Mouse (Mus musculus): ENCODE data around the gene Cd38. TPM values are rescaled to one million over a fixed set of nuclear protein-coding genes. Genes with fewer than 3 reads are reported as not detected.
A peak's percentile ranks its signal among the peaks of the same experiment; 100 is the strongest.

Gene Cd38
- total and polyA plus RNA-seq, 2 experiments, result 4.8 to 15.9 TPM

GRCm38 (mm10) chr5:43824580-43824979 is 43.8 kb upstream of the Cd38 start:
- H3K27me3 ChIP-seq (ENCODE audit: control insufficient read depth, insufficient read depth, low read length), result no peaks in the 10 kb centered on the region; the same call in 1 of the 2 replicates
- DNase-seq (ENCODE audit: extremely low read depth, low read depth, low spot score), result no peak
- no peaks in the 10 kb centered on the region for H3K79me2 ChIP-seq (ENCODE audit: control insufficient read depth, insufficient read depth, low read length)
- TF ChIP-seq POLR2A (IDR thresholded peaks at IDR 0.05; ENCODE audit: extremely low read depth, insufficient read depth, low read length) (no peak), CTCF (IDR thresholded peaks at IDR 0.05; ENCODE audit: low read depth, low read length) (no peak)
- no peak overlapping the region for H3K27ac ChIP-seq (replicated peaks; ENCODE audit: insufficient read depth, low read depth, low read length)
- WGBS, result 86% methylated on average over 3 of the region's 3 CpGs
- no peak overlapping the region for H3K4me3 ChIP-seq (ENCODE audit: insufficient read depth, low read depth, low read length)
- H3K4me1 ChIP-seq (ENCODE audit: control insufficient read depth, insufficient read depth, low read length), result no peaks in the 10 kb centered on the region
- no peak overlapping the region for H3K9ac ChIP-seq (ENCODE audit: low read depth, low read length)
- no peaks in the 10 kb centered on the region for H3K36me3 ChIP-seq (ENCODE audit: control insufficient read depth, insufficient read depth, low read length)

- Histone ChIP-seq H3K27ac (replicated peaks; ENCODE audit: insufficient read depth, low read depth, low read length) (no peak overlapping the region), H3K4me1 (ENCODE audit: control insufficient read depth, insufficient read depth, low read length) (no peaks in the 10 kb centered on the region), H3K27me3 (ENCODE audit: control insufficient read depth, insufficient read depth, low read length) (no peaks in the 10 kb centered on the region), H3K9ac (ENCODE audit: low read depth, low read length) (no peak overlapping the region), H3K4me3 (ENCODE audit: insufficient read depth, low read depth, low read length) (no peak overlapping the region), H3K79me2 (ENCODE audit: control insufficient read depth, insufficient read depth, low read length) (no peaks in the 10 kb centered on the region), H3K36me3 (ENCODE audit: control insufficient read depth, insufficient read depth, low read length) (no peaks in the 10 kb centered on the region)
- no peak for TF ChIP-seq POLR2A (IDR thresholded peaks at IDR 0.05; ENCODE audit: extremely low read depth, insufficient read depth, low read length)
- no peak for TF ChIP-seq CTCF (IDR thresholded peaks at IDR 0.05; ENCODE audit: low read depth, low read length)
- DNase-seq (ENCODE audit: extremely low read depth, low read depth, low spot score), result no peak
- WGBS, result 81% methylated on average over 2 of the region's 2 CpGs
Measured at GRCm38 (mm10) chr5:43826883-43827282, 41.5 kb upstream of the Cd38 start.

GRCm38 (mm10) chr5:43827366-43827765 is 41.0 kb upstream of the Cd38 start:
- H3K4me1 ChIP-seq (ENCODE audit: control insufficient read depth, insufficient read depth, low read length), result no peaks in the 10 kb centered on the region
- 88% methylated on average over 9 of the region's 9 CpGs for WGBS
- no peak for TF ChIP-seq POLR2A (IDR thresholded peaks at IDR 0.05; ENCODE audit: extremely low read depth, insufficient read depth, low read length)
- TF ChIP-seq CTCF (IDR thresholded peaks at IDR 0.05; ENCODE audit: low read depth, low read length), result no peak
- no peaks in the 10 kb centered on the region for H3K79me2 ChIP-seq (ENCODE audit: control insufficient read depth, insufficient read depth, low read length)
- no peaks in the 10 kb centered on the region for H3K36me3 ChIP-seq (ENCODE audit: control insufficient read depth, insufficient read depth, low read length)
- no peaks in the 10 kb centered on the region for H3K27me3 ChIP-seq (ENCODE audit: control insufficient read depth, insufficient read depth, low read length)
- no peak overlapping the region for H3K9ac ChIP-seq (ENCODE audit: low read depth, low read length)
- H3K27ac ChIP-seq (replicated peaks; ENCODE audit: insufficient read depth, low read depth, low read length), result no peak overlapping the region
- DNase-seq (ENCODE audit: extremely low read depth, low read depth, low spot score), result no peak
- H3K4me3 ChIP-seq (ENCODE audit: insufficient read depth, low read depth, low read length), result no peak overlapping the region

- H3K4me1 ChIP-seq (ENCODE audit: control insufficient read depth, insufficient read depth, low read length), result no peaks in the 10 kb centered on the region; the same call in 1 of the 2 replicates
- WGBS, result 91% methylated on average over 7 of the region's 7 CpGs
- no peak overlapping the region for H3K9ac ChIP-seq (ENCODE audit: low read depth, low read length)
- no peaks in the 10 kb centered on the region for H3K27me3 ChIP-seq (ENCODE audit: control insufficient read depth, insufficient read depth, low read length)
- H3K4me3 ChIP-seq (ENCODE audit: insufficient read depth, low read depth, low read length), result no peak overlapping the region
- H3K36me3 ChIP-seq (ENCODE audit: control insufficient read depth, insufficient read depth, low read length), result no peaks in the 10 kb centered on the region
- no peak for TF ChIP-seq POLR2A (IDR thresholded peaks at IDR 0.05; ENCODE audit: extremely low read depth, insufficient read depth, low read length)
- peak; percentile 34; the same call in 1 of the 2 replicates for TF ChIP-seq CTCF (IDR thresholded peaks at IDR 0.05; ENCODE audit: low read depth, low read length)
- DNase-seq (ENCODE audit: extremely low read depth, low read depth, low spot score), result no peak
- H3K27ac ChIP-seq (replicated peaks; ENCODE audit: insufficient read depth, low read depth, low read length), result no peak overlapping the region
- no peaks in the 10 kb centered on the region for H3K79me2 ChIP-seq (ENCODE audit: control insufficient read depth, insufficient read depth, low read length)
Measured at GRCm38 (mm10) chr5:43836590-43836989, 31.8 kb upstream of the Cd38 start.

GRCm38 (mm10) chr5:43837372-43837771 is 31.0 kb upstream of the Cd38 start:
- H3K4me1 ChIP-seq (ENCODE audit: control insufficient read depth, insufficient read depth, low read length), result no peaks in the 10 kb centered on the region; the same call in 1 of the 2 replicates
- no peak overlapping the region for H3K4me3 ChIP-seq (ENCODE audit: insufficient read depth, low read depth, low read length)
- no peaks in the 10 kb centered on the region for H3K36me3 ChIP-seq (ENCODE audit: control insufficient read depth, insufficient read depth, low read length)
- H3K9ac ChIP-seq (ENCODE audit: low read depth, low read length), result no peak overlapping the region
- DNase-seq (ENCODE audit: extremely low read depth, low read depth, low spot score), result peak; percentile 25
- TF ChIP-seq CTCF (IDR thresholded peaks at IDR 0.05; ENCODE audit: low read depth, low read length) (peak; percentile 52), POLR2A (IDR thresholded peaks at IDR 0.05; ENCODE audit: extremely low read depth, insufficient read depth, low read length) (no peak)
- no peaks in the 10 kb centered on the region for H3K27me3 ChIP-seq (ENCODE audit: control insufficient read depth, insufficient read depth, low read length)
- 59% methylated on average over 5 of the region's 5 CpGs for WGBS
- no peaks in the 10 kb centered on the region for H3K79me2 ChIP-seq (ENCODE audit: control insufficient read depth, insufficient read depth, low read length)
- H3K27ac ChIP-seq (replicated peaks; ENCODE audit: insufficient read depth, low read depth, low read length), result no peak overlapping the region

DNA sequence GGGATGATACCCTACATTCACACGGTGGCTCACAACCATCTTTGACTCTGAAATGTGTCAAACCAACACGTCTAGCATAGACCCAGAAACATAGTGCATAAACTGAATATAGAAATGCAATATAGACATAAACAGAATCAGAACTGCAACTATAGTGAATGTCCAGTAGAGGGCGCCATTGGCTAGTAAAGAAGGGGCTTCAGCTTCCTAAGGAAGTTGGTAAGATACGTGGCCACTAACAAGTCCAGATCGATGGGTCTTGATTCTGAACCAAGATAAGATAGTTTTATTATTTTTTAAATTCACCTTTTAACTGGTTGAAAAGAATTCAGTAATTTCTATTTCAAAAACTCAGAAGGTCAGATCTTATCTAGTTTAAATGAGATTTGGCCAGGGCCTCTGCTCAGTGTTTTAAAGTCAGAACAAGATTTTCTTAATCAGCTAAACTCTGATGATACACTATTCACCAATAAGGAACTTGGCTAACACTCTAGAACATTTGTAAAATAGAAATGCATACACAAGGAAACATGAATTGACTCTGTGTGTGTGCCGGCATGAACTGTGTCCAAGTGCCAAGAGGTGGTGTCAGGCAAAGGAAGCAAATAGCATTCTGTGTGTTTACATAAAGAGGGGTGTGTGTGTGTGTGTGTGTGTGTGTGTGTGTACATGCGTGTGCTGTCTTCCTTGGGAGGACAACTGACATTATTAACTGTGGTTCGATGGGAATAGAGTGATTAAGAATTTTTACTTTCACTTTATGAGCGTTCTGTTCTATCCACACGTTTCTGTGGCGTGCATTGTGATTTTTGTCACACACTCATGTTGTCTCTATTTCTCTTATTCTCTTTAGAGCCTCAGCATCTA is 27.0 kb upstream of the Cd38 start:
- no peaks in the 10 kb centered on the region for H3K27me3 ChIP-seq (ENCODE audit: control insufficient read depth, insufficient read depth, low read length)
- no peak for TF ChIP-seq POLR2A (IDR thresholded peaks at IDR 0.05; ENCODE audit: extremely low read depth, insufficient read depth, low read length)
- 0 out of 2 replicates have a peak, but pooled peaks have one; percentile 28 for TF ChIP-seq CTCF (IDR thresholded peaks at IDR 0.05; ENCODE audit: low read depth, low read length)
- peak overlapping the region; percentile 79 for H3K9ac ChIP-seq (ENCODE audit: low read depth, low read length)
- H3K36me3 ChIP-seq (ENCODE audit: control insufficient read depth, insufficient read depth, low read length), result no peaks in the 10 kb centered on the region
- no peaks in the 10 kb centered on the region; the same call in none of the 2 replicates for H3K4me1 ChIP-seq (ENCODE audit: control insufficient read depth, insufficient read depth, low read length)
- H3K79me2 ChIP-seq (ENCODE audit: control insufficient read depth, insufficient read depth, low read length), result no peaks in the 10 kb centered on the region
- WGBS, result 10% methylated on average over 11 of the region's 11 CpGs
- peak; percentile 65 for DNase-seq (ENCODE audit: extremely low read depth, low read depth, low spot score)
- 0 out of 2 replicates have a peak overlapping the region, but pooled peaks have one; percentile 38 for H3K27ac ChIP-seq (replicated peaks; ENCODE audit: insufficient read depth, low read depth, low read length)
- H3K4me3 ChIP-seq (ENCODE audit: insufficient read depth, low read depth, low read length), result peak overlapping the region; percentile 62
